Mouse (Mus musculus) frontal cortex, adult (tissue): ENCODE measurements around the gene Prpf40a.
A peak's percentile ranks its signal among the peaks of the same experiment; 100 is the strongest.

Source experiments
- ATAC-seq: cut with Nextera tagmentation; 2 replicates; pipeline ENCODE4 v1.9.2; 2017; ENCODE audit warnings: mild to moderate bottlenecking, moderate library complexity, mixed read lengths; ENCODE audit not compliant: low TSS enrichment

Gene Prpf40a

DNA sequence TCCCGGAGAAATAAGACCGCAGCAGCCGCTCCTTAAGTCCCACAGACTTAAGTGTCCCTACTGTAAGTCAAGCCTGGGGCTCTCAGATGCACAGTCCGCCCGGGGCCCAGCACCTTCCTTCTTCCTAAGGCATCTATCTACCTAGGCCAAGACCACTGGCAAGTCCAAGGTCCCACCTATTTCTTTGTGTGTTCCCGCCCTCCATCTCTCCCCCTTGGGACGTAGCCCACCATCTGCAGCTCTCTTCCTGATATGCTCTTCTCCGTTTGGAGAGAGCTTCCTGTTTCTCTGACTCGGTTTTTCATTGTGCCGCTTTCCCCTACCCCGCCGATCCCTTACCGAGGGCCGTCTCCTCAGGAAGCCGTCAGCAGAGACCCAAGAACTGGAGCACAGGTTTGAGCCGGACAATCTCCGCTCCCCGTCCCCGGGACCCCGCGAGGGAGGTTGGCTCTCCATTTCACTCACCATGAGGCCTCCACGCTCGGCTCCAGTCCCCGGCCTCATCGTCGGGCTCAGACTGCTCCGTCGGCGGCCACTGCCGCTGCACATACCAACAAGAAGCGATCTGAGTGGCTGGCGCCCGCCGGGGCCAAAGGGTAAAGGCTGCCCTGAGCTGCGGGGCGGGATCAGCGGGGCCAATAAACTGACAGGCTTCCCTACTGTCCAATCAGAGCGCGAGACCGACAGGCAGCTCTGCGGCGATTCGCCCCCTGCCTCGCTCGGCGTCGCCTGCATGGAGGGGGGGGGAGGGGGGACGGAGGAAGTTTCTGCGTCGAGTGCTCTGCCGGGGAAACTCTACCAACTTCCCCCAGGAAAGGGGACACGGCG lies at the start of gene Prpf40a:
Gene Prpf40a (minus strand): TSS at position 601 of the 828 bp plus-strand sequence.
- peak; percentile 94 for ATAC-seq

DNA sequence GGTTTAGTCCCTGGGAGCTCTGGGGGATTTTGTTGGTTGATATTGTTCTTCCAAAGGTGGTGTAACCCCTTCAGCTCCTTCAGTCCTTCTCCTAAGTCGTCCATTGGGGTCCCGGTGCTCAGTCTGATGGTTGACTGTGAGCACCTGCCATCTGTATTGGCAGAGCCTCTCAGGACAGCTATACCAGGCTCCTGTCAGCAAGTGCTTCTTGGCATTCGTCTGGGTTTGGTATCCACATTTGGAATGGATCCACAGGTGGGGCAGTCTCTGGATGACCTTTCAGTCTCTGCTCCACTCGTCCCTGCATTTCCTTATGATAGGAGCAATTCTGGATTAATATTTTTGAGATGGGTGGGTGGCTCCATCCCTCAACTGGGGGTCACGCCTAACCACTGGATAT lies 31.2 kb upstream of the Prpf40a start:
- no peak for ATAC-seq

DNA sequence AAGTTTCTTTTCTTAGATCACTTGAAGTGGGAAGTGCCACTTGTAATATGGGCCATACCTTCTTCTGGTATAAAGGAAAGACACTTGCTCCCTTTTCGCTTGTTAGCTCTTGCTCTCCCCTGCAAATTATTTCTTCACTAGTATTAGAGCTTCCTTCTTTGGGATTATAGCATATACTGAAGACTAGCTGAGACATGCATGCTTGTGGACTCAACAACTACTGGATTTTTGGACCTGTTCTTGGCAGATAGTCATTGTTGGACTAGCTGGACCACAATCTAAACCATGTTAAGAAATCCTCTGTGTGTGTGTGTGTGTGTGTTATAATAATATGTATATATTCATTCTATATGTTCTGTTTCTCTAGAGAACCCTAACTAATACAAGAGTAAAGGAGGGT lies 22.4 kb upstream of the Prpf40a start:
- ATAC-seq: no peak

DNA sequence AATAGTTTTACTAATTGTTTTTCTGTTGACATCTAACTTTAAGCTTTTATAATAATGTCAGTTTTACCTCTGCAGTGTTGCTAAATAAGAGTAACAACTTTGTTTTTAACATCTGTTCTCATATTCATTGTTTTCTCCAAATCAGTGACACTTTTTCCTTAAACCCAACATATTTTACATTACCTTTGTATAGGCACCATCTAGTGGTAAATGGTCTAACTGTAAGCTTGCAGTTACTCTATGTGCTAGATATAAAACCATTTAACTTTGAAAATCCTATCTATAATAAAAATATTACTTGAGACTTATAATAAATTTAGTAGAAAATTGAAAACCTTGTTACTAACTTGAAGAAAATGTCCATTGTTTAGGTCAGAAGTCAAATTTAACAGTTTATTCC lies 15.7 kb upstream of the Prpf40a start:
- no peak for ATAC-seq

DNA sequence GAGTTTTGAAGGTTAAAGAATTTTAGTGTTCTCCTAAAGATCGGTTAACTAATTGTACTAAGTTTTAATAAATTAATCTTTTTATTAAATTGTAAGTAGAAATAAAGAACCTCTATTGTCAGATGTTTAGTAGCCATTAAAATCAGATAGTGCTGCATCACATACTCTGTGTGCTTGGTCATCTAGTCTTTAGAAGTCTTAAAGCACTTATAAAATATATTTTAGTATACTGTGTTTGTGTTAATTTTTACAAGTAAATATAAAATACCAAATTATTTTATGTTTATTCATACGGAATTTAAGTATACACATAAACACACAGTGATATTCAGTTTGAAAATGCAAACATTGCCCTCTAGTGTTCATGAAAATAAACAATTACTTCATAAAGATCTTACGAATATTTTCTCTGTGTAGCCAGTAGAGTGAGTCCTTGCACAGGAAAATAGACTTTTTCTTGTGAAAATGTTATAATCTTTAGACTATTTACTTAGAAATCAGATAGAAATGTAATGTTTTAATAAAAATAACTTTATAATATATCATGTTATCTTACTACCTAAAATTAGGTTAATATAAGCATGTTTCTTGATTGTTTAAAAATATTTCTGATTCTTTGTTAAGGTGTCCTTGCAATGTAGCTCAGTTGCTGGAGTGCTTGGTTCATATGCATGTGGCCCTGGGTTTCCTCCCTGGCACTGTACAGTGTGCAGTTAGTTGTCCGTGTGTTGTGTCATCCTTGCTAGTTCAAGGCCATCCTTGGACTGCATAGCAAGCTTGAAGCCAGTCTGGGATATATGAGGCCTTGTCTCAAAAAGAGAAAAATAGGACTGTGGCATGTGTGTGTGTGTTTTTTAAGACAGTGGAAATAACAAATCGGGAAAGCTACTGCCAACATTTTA lies 13.5 kb upstream of the Prpf40a start:
- ATAC-seq: peak; percentile 81; the same call in 1 of the 2 replicates

DNA sequence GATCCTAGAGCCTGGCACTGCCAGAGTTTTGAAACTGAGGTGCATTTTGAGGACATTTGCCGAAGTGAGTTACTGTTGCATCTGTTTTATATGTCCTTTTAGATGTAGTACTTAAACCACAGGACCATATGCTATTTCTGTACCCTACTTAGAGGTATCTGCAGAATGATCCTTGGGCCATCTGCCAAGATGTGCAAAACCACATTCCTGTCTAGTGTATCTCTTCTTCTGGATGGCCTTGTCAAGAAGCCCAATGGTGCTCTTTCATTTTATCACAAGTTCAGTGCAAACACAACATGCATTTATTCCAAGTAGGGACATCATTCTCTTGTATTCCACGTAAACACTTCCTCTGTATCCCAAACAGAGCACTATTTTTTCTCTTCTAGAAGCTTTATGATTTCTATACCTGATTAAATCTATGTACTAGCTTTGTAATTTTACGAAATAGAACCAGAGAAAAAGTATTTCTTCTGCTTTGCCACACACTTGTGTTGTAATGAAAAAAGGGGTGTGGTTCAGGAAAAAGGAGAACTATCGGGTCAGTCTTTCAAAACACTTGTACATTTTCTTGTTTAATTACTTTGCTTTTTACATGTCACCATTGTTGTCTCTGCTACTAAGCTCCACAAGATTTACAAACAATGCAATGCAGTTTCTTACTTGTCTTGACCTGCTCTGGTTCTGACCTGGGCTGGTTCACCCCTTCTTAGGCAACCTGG lies 9.2 kb upstream of the Prpf40a start:
- no peak for ATAC-seq

DNA sequence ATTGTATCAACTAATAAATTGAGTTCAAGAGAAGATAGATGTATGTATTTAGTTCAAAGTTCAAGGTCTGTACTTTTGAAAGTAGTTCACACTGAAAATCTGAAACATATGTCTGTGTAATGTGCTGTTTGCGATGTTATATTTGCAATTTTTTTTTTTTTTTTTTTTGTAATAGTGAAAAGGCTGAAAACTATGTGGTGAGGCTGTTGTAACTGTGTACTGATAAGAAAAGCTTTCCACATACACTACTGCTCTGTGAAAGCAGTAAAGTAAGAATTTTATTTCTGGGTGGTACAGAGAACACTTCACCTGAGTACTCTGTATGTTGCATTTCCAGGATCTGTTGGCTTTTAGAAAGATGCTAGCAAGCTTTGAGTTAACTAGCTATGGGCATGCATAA lies 8.1 kb upstream of the Prpf40a start:
- no peak for ATAC-seq

DNA sequence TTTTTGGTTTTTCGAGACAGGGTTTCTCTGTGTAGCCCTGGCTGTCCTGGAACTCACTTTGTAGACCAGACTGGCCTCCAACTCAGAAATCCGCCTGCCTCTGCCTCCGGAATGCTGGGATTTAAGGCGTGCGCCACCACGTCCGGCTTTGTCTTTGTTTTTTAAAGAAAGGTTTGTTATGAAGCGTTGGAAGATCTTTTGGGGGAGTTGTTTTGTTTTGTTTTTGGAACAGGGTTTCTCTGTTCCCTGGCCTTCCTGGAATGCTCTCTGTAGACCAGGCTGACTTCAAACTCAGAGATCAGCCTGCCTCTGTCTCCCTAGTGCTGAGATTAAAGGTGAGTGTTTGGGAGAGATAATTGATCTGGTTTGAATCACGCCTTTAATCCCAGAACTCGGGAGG lies 5.3 kb upstream of the Prpf40a start:
- ATAC-seq: no peak

DNA sequence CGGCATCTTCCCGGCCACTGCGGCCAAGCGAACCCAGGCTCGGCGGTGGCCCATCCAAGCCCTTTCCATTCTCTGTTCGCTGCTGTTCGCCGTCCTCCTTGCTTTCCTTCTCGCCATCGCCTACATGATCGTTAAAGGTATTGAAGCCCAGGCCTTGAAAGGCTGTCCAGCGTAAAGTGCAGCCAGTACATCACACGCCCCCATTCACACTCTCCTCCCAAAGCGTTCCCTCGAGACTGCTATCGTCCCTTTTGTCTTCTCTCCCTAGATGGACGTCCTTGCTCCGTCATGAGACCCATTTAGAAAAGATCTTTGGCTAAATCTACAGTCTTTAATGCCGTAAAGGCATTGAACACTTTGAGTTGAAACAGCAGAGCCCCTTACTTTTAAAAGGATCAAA lies 1.3 kb upstream of the Prpf40a start:
- ATAC-seq: peak; percentile 9

DNA sequence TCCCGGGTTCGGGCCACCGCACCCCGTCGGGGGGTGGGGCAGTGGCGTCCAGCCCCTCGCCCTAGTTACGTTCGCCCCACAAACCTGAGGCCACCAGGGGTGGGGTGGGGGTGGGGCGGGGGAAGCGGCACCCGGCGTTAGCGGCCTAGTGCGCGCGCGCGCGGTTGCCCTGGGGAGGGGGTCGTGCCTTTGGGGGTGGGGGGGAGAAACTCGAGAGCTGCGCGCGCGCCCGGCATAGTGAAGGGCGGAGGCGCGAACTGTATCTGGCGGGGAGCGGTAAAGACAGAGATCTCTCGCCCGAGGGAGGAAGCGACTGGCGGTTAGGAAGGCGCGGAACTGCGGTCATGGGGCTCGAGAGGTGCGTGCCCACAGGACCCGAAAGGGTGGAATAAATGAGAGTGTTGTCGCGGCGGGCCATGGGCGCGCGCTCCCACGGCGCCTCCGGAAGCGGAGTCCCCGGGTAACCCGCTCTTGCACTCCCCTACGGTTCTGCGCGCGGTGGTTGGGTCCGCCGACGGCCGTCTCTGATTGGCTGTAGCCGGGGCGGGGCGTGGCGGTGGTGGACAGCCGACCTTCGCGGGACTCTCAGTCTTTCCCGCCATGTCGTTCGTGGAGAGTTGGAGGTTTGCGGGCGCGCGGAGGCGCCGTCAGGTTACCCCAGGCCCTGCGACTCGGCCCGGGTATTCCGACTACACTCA lies 588 bp upstream of the Prpf40a start, which contains the start of gene Arl6ip6:
Gene Arl6ip6 (plus strand): TSS at position 204 of the 698 bp plus-strand sequence.
- peak; percentile 89 for ATAC-seq

DNA sequence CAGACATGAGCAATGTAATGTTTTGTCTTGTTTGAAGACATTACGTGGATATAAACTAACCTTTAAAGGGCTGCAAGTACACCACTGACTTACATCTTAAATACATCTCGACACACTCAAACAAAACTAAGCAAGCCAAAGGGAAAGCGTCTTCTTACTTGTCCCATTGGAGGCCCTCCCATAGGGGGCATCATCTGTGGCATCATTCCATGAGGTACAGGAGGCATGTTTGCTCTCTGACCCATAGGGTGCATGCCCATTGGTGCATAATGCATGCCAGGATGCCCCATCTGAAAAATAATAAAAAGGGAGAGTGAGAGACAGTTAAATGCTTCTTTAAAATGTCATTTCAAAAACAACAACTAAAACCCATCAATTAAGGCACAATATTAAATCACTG lies 1.3 kb downstream of the Prpf40a start:
- no peak for ATAC-seq

DNA sequence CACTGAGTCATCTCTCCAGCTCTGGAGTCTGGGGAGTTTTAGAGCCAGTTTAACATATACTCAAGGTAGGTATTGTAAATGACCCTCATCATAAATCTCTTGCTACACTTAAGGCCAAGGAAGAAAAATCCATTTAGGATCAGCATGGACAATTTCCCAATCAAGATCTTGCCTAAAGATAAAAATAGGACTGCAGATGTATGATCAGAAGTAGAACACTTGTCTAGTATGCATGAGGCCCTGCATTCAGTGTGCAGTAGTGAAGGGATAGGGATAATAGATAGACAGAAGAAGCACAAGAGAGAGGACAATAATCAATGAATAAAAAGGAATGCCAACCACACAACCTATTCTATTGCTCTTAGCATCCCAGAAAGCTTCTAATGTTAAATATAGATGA lies 11.2 kb downstream of the Prpf40a start:
- peak; percentile 57; the same call in 1 of the 2 replicates for ATAC-seq

DNA sequence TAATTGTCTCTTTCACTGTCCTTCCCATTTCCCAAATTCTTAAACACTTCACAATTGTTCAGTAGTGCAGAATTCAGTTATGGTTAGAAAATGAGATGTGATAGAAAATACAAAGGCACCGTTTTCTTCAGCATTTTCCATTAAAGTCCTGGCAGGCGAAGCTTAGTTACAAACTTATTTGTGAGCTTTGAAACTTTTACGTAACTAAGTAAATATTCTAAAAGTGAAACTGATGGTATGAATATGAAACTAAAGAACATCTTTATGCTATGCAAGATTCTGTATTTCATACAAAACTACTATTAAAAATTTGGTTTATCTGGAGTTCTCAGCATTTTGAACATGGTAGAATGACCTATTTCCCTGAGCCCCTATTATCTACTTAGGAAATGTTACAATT lies 12.1 kb downstream of the Prpf40a start:
- no peak for ATAC-seq

DNA sequence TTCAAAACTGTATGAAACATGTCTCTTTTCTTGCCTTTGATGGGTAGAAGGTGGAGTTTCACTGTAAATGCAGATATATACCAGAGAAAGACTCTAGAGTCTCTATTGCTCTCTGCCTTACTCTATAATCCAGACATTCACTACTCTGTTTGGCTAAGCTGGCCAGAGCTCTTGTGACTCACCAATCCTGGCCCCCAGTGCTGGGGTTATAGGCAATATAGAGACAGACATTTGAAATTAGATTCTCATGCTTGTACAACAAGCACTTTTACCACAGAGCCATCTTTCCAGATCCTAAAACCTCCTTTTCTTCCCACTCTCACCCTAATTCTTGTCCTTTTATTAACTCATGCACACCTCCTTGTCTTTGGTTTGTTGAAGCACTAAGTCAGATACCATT lies 17.1 kb downstream of the Prpf40a start:
- no peak for ATAC-seq

DNA sequence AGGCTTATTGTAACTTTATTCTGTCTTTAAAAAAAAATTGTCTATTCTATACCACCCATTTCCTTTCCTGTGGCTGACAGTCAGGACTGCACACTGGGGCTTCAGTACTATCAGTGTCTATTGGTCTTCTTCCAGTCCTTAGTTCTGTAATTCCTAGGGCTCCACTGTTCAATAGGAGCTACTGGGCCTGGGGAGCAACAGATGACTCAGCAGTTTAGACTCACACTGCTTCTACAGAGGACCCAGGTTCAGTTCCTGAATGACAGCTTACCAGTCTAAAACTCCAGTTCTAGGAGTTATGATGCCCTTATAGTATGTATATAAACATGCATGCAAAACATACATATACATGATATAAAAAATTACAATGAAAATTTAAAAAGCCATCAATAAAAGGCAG lies 44.2 kb downstream of the Prpf40a start:
- ATAC-seq: no peak

DNA sequence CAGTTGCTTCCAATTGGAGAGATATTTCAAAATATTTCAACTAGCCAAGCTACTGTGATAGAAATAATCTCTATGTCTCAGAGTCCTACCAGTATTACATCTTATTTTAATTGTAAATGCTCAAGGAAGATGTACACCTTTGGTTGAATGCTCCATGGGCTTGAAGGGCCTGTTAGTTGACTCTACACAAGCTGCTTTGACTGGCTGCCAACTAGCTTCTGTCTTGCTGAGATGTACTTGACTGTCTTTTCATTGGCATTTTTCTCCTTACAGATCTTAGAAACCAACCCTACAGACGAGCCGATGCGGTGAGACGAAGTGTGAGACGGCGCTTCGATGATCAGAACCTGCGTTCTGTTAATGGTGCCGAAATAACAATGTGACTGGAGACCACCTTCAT lies 59.5 kb downstream of the Prpf40a start:
- no peak for ATAC-seq

DNA sequence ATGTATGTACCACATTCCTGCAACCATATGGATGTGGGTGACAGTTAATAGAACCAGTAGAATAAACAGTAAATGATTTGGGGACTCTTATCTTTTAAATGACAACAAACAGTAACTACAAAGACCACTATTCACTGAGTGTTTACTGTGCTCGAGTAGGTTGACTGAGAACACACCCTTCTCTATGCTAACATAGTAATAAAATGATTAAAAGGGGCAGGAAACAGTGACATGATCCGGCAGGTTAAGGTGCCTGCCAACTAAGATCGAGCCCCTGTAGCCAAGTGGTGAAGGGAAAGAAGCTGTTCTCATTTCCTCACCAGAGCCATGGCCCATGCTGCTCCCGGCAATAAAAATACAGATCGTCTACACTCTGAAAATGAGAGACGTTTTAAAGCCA lies 62.0 kb downstream of the Prpf40a start:
- no peak for ATAC-seq

DNA sequence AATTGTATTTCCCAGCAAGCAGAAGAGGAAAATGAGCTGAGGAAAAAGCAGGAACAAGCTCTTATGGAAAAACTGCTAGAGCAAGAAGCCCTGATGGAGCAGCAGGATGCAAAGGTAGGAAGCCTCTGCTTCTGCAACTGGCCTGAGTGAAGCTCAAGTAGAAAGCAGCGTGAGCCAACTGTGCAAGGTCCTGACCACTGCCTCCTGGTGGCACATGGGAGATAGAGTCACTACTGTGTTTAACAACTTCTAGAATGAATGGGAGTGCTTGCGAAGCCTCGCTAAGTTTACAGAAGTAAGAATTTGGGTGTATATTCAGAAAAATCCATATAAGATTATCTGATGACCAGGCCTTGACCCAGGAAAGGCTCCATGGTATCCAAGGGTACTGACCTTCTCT lies 65.1 kb downstream of the Prpf40a start:
- no peak for ATAC-seq

DNA sequence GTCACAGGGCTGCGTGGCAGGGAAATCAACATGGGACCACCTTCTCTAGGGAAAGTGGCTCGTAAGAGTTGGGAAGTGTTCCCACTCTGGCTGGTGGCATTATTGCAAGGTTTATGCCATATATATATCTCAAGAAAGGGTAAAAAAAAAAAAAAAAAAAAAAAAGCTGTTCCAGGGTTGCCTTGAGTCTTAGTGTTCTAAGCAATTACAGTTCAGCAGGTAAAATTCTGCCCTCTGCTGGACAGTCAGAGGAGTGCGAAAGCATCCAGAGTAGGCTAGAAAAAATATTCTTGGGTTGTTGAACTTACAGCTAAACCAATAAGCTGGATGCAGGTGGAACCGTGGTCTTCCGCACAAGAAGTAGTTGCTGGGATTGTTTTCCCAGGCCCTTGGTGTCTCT lies 69.3 kb downstream of the Prpf40a start:
- peak; percentile 69 for ATAC-seq

DNA sequence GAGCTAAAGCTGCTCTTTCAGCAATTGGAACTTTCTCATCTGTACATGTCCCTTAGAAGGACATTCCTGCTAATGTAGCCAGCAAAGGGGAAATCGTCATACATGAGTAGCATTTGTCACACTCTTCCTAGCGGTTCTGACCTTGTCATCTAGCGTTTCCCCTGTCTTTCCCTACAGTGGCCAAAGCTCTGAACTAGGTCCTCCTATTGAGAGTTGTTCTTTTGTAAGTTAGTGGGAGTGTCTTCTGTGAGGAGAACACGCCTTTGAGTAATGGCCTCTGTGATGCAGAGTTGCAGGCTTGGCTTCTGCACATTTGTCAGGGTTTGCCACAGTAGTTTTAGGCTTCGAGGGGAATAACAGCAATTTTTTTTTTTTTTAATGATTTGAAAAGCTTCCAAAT lies 82.5 kb downstream of the Prpf40a start:
- ATAC-seq: no peak

DNA sequence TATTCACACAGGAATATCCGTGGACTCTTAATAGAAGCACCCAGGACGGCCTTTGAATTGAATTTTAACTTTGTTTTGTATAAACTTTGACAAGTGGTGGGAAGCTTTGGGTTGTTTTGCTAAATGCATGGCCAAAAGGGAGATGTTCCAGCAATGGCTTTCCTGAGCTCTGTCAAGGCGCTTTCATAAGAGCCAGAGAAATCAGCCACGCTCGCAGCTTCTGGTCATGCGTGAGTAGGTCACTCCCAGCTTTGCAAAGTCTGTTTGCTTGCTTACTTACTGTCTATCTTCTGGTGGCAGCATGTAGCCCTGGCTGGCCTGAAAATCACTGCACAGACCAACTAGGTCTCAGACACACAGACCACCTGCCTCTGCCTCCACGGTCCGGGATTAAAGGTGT lies 84.6 kb downstream of the Prpf40a start:
- no peak for ATAC-seq

DNA sequence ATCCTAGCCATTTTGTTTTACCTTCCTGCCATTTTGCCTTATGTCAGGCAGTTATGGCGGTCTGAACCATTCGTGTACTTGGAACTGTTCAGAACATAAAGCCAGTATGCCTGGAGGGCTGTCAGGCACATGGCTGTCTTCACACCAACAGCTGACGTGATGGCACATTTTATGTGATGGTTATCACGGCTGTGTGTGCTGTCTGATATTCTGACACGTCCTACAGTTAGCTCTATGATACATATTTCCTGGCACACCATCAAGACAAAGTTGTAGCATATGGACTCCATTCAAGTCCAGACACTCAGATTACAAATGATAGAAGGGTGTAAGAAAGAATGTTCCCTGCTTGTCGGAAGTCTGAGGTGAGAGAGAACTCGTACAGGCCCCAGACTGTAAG lies 85.0 kb downstream of the Prpf40a start:
- peak; percentile 73 for ATAC-seq
